Mouse (Mus musculus) T-helper 2 cell (primary cell): ENCODE data around the gene Rfpl4.
"Not testable (repeated sequence)": the region's sequence is repeated elsewhere in the genome, so short reads cannot be mapped to it uniquely, and the experiment has no call there.

ENCODE experiments used
- in situ Hi-C: fragments of 300-600 bp; cut with MboI, MseI; formaldehyde crosslinking; loops from one replicate; pipeline ENCODE4 v1.15.1; 2025; ENCODE audit warnings: high pct_unique_total_duplicates

The Rfpl4 gene

GRCm38 (mm10) chr7:5116850-5117249 is at the start of gene Rfpl4:
Gene Rfpl4, minus strand, starts transcription at chr7:5116950.
- in situ Hi-C loops, result no loop called here

- in situ Hi-C loops, result not testable (repeated sequence)
These were observed 32.8 kb upstream of the Rfpl4 start, which contains the start of gene Vmn1r55 for GRCm38 (mm10) chr7:5149570-5149969. Gene Vmn1r55, minus strand, starts transcription at chr7:5149670.

GRCm38 (mm10) chr7:5125549-5126406 is 9.0 kb upstream of the Rfpl4 start, which contains the start of gene Rasl2-9:
Gene Rasl2-9, minus strand, starts transcription at chr7:5125950.
- in situ Hi-C loops, result no loop called here

- in situ Hi-C loops, result no loop called here
These were observed 8.3 kb upstream of the Rfpl4 start for GRCm38 (mm10) chr7:5125078-5125477.

GRCm38 (mm10) chr7:5112701-5113100 is 4.0 kb downstream of the Rfpl4 start:
- in situ Hi-C loops, result no loop called here

- in situ Hi-C loops, result no loop called here
These were observed 7.4 kb downstream of the Rfpl4 start for GRCm38 (mm10) chr7:5109301-5109700.

GRCm38 (mm10) chr7:5108272-5108671 is 8.5 kb downstream of the Rfpl4 start:
- in situ Hi-C loops, result no loop called here

GRCm38 (mm10) chr7:5102564-5102963 is 14.2 kb downstream of the Rfpl4 start:
- in situ Hi-C loops, result no loop called here

- in situ Hi-C loops, result no loop called here
These were observed 15.6 kb downstream of the Rfpl4 start for GRCm38 (mm10) chr7:5101066-5101663.

- in situ Hi-C loops, result loop anchor here (25.0 kb wide), 1 partner anchor 1288 kb away; the partner anchor contains the start of genes Smim17 and Zfp28
These were observed 17.0 kb downstream of the Rfpl4 start for GRCm38 (mm10) chr7:5099796-5100195.

GRCm38 (mm10) chr7:5098769-5099168 is 18.0 kb downstream of the Rfpl4 start:
- in situ Hi-C loops, result loop anchor here (25.0 kb wide), 1 partner anchor 1289 kb away; the partner anchor contains the start of genes Smim17 and Zfp28

GRCm38 (mm10) chr7:5092831-5093510 is 23.8 kb downstream of the Rfpl4 start:
- in situ Hi-C loops, result loop anchor here (25.0 kb wide), 1 partner anchor 1294 kb away; the partner anchor contains the start of genes Smim17 and Zfp28

GRCm38 (mm10) chr7:5092381-5092780 is 24.4 kb downstream of the Rfpl4 start:
- in situ Hi-C loops, result loop anchor here (25.0 kb wide), 1 partner anchor 1295 kb away; the partner anchor contains the start of genes Smim17 and Zfp28

- in situ Hi-C loops, result loop anchor here (25.0 kb wide), 1 partner anchor 1296 kb away; the partner anchor contains the start of genes Smim17 and Zfp28
These were observed 25.6 kb downstream of the Rfpl4 start for GRCm38 (mm10) chr7:5091008-5091728.

- in situ Hi-C loops, result loop anchor here (25.0 kb wide), 1 partner anchor 1297 kb away; the partner anchor contains the start of genes Smim17 and Zfp28
These were observed 26.9 kb downstream of the Rfpl4 start for GRCm38 (mm10) chr7:5089853-5090252.

- in situ Hi-C loops, result loop anchor here (25.0 kb wide), 1 partner anchor 1299 kb away; the partner anchor contains the start of genes Smim17 and Zfp28
These were observed 28.9 kb downstream of the Rfpl4 start for GRCm38 (mm10) chr7:5087886-5088285.

GRCm38 (mm10) chr7:5086921-5087440 is 29.8 kb downstream of the Rfpl4 start:
- in situ Hi-C loops, result loop anchor here (25.0 kb wide), 1 partner anchor 1300 kb away; the partner anchor contains the start of genes Smim17 and Zfp28

- in situ Hi-C loops, result loop anchor here (25.0 kb wide), 1 partner anchor 1302 kb away; the partner anchor contains the start of genes Smim17 and Zfp28
These were observed 31.2 kb downstream of the Rfpl4 start for GRCm38 (mm10) chr7:5085512-5085911.

- in situ Hi-C loops, result loop anchor here (25.0 kb wide), 1 partner anchor 1304 kb away; the partner anchor contains the start of genes Smim17 and Zfp28
These were observed 33.2 kb downstream of the Rfpl4 start for GRCm38 (mm10) chr7:5083325-5084105.
